Mouse (Mus musculus): ENCODE measurements around the gene Gm5108.

DNA sequence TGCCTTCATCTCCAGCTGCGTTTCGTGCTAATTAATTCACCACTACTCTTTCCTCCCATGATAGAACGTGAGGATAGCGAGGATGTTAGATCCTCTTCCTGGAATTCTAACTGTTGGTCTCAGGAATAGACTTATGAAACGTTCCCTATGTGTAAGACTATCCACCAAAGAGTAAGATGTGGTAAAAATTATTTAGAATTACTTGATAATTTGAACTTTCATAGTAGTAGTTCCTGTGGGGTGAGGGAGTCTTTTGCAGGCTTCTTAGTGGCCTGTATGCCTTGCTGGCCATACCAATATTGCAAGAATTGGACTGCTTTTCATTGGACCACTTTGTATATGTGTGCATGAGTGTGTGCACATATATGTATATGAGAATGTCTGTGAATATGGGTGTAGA is 4.9 kb downstream of the Gm5108 start, which contains the start of gene Gm21905:
- TF ChIP-seq CTCF (IDR thresholded peaks at IDR 0.05; ENCODE audit: control insufficient read depth, insufficient read depth, insufficient read length): no peak
- TF ChIP-seq USF1 (IDR thresholded peaks at IDR 0.05; ENCODE audit: low read depth): no peak
- TF ChIP-seq MAX (IDR thresholded peaks at IDR 0.05): no peak
- TF ChIP-seq CEBPB (IDR thresholded peaks at IDR 0.05; ENCODE audit: low read depth): no peak
- TF ChIP-seq MYOG (IDR thresholded peaks at IDR 0.05; ENCODE audit: control insufficient read depth, extremely low read depth, insufficient read length): no peak

All from C2C12 (cell line).